ENCODE assay signal across 18 mouse cellular contexts in genomic region chr3:65612968-65613367, GRCm38 (mm10). TPM values are rescaled to one million over a fixed set of nuclear protein-coding genes. Genes with fewer than 3 reads are reported as not detected.
DNase-seq lines count a peak whose midpoint lies in the region; ATAC-seq and TF ChIP-seq lines count a peak whose summit lies in the region.
"Had no signal": no experiment of that assay in that cellular context is flagged by ENCODE, and none has a peak within 500 bp of the region (broad histone marks: within the 10 kb centered on the region; RNA-seq: fewer than 3 reads in every experiment).

No protein-coding gene starts in this region.

- no peak for ATAC-seq in intestine, embryonic 14.5 days (replicated peaks; ENCODE audit: low FRiP score, low TSS enrichment, low read depth)
- no peak for ATAC-seq in intestine, embryonic 15.5 days
- no peak for ATAC-seq in embryonic facial prominence, embryonic 13.5 days (ENCODE audit: insufficient number of reproducible peaks, insufficient read depth, low FRiP score, low TSS enrichment, low read depth)

- TF ChIP-seq POLR2A in embryonic fibroblast, embryonic 13.5 days (IDR thresholded peaks at IDR 0.05; ENCODE audit: low read depth, low read length) = no peak

- H3K4me1 ChIP-seq in intestine, embryonic 14.5 days (replicated peaks; ENCODE audit: control insufficient read depth, insufficient read depth, low read length) = peaks cover 6% of the 10 kb centered on the region
- 0 out of 2 replicates have a peak, but pooled peaks cover 7% of the 10 kb centered on the region for H3K4me1 ChIP-seq in intestine, embryonic 15.5 days (replicated peaks)
- peaks cover 13% of the 10 kb centered on the region for H3K4me1 ChIP-seq in embryonic facial prominence, embryonic 13.5 days
- no peaks in the 10 kb centered on the region for H3K4me1 ChIP-seq in embryonic fibroblast, embryonic 13.5 days (ENCODE audit: control insufficient read depth, insufficient read depth, low read length)
- H3K4me1 ChIP-seq: megakaryocyte, embryonic 14.5 days had no signal

- no peak for DNase-seq in intestine, embryonic 14.5 days (ENCODE audit: low spot score)
- peak; percentile 25 for DNase-seq in lung, postnatal 14 days
- DNase-seq in thymus, postnatal 14 days = no peak
- DNase-seq in heart, postnatal 10 days = no peak
- no peak for DNase-seq in natural killer cell, adult 2 months (ENCODE audit: low spot score in 2 of 2)
- DNase-seq: cerebellum, adult 11 months; kidney, adult 18-20 months; kidney, postnatal 25 days; layer of hippocampus, postnatal 36 days; liver; right cerebral cortex, postnatal 25 days had no signal

- 55% methylated on average over 6 of the region's 6 CpGs for WGBS in intestine, embryonic 14.5 days
- 49% methylated on average over 6 of the region's 6 CpGs for WGBS in intestine, embryonic 15.5 days
- 63% methylated on average over 6 of the region's 6 CpGs for WGBS in embryonic facial prominence, embryonic 13.5 days

- no peaks in the 10 kb centered on the region for H3K36me3 ChIP-seq in intestine, embryonic 14.5 days (ENCODE audit: control insufficient read depth, insufficient read depth, low read length)
- no peaks in the 10 kb centered on the region for H3K36me3 ChIP-seq in intestine, embryonic 15.5 days
- H3K36me3 ChIP-seq in embryonic facial prominence, embryonic 13.5 days = no peaks in the 10 kb centered on the region
- H3K36me3 ChIP-seq: heart, embryonic 10.5 days had no signal

- no peak overlapping the region for H3K4me3 ChIP-seq in intestine, embryonic 14.5 days (ENCODE audit: low read depth, low read length)
- no peak overlapping the region for H3K4me3 ChIP-seq in intestine, embryonic 15.5 days (replicated peaks)
- no peak overlapping the region for H3K4me3 ChIP-seq in embryonic facial prominence, embryonic 13.5 days
- no peak overlapping the region for H3K4me3 ChIP-seq in embryonic fibroblast, embryonic 13.5 days (ENCODE audit: insufficient read depth, low read length)
- H3K4me3 ChIP-seq: erythroblast, embryonic 14.5 days; heart, embryonic 10.5 days; megakaryocyte, embryonic 14.5 days; myocyte had no signal

- H3K27me3 ChIP-seq in intestine, embryonic 14.5 days (replicated peaks; ENCODE audit: control insufficient read depth, insufficient read depth, low read length) = no peaks in the 10 kb centered on the region
- H3K27me3 ChIP-seq in intestine, embryonic 15.5 days (replicated peaks) = no peaks in the 10 kb centered on the region
- no peaks in the 10 kb centered on the region for H3K27me3 ChIP-seq in embryonic facial prominence, embryonic 13.5 days
- H3K27me3 ChIP-seq: megakaryocyte, embryonic 14.5 days had no signal

- no peak for TF ChIP-seq CTCF in embryonic fibroblast, embryonic 13.5 days (IDR thresholded peaks at IDR 0.05; ENCODE audit: borderline replicate concordance, insufficient read depth, low read length)

- H3K27ac ChIP-seq in intestine, embryonic 14.5 days (ENCODE audit: low read depth) = peak overlapping the region; percentile 41; the same call in 1 of the 2 replicates
- H3K27ac ChIP-seq in intestine, embryonic 15.5 days = no peak overlapping the region
- H3K27ac ChIP-seq in embryonic facial prominence, embryonic 13.5 days = peak overlapping the region; percentile 52; the same call in 1 of the 2 replicates
- H3K27ac ChIP-seq in embryonic fibroblast, embryonic 13.5 days (ENCODE audit: insufficient read depth, low read length) = peak overlapping the region; percentile 4; the same call in 1 of the 2 replicates
- H3K27ac ChIP-seq: heart, embryonic 10.5 days had no signal

- no peaks in the 10 kb centered on the region for H3K9me3 ChIP-seq in intestine, embryonic 14.5 days (ENCODE audit: control insufficient read depth, low read length)
- H3K9me3 ChIP-seq in intestine, embryonic 15.5 days = no peaks in the 10 kb centered on the region
- H3K9me3 ChIP-seq in embryonic facial prominence, embryonic 13.5 days = no peaks in the 10 kb centered on the region
- H3K9me3 ChIP-seq: heart, embryonic 10.5 days; megakaryocyte, embryonic 14.5 days had no signal

- no peak overlapping the region for H3K4me2 ChIP-seq in intestine, embryonic 14.5 days (ENCODE audit: low read length)
- no peak overlapping the region for H3K4me2 ChIP-seq in intestine, embryonic 15.5 days (replicated peaks)
- no peak overlapping the region for H3K4me2 ChIP-seq in embryonic facial prominence, embryonic 13.5 days

- intact Hi-C loops in heart, postnatal 10 days (cut with DNase I) = no loop called here

- no peak overlapping the region for H3K9ac ChIP-seq in intestine, embryonic 14.5 days (ENCODE audit: low read length)
- no peak overlapping the region for H3K9ac ChIP-seq in intestine, embryonic 15.5 days
- H3K9ac ChIP-seq in embryonic facial prominence, embryonic 13.5 days = no peak overlapping the region

RNA-seq across cellular contexts. Expression of gene Lekr1, which starts 53.1 kb away (rescaled TPM):
- polyA plus RNA-seq in intestine, embryonic 14.5 days (2014; fragmentation: Nextera tagmentation; extraction: Ambion mirVana) = 7.9 and 8.6 TPM in 2 replicates
- polyA plus RNA-seq in intestine, embryonic 15.5 days (2015; fragmentation: Nextera tagmentation; extraction: Ambion mirVana) = 6.5 and 7.5 TPM in 2 replicates
- polyA plus RNA-seq in embryonic facial prominence, embryonic 13.5 days (2015; fragmentation: Nextera tagmentation; extraction: Ambion mirVana) = 8.9 and 10.6 TPM in 2 replicates
- 4.2 and 5.2 TPM in 2 replicates for polyA plus RNA-seq in embryonic fibroblast, embryonic 13.5 days (2011; ENCODE audit: insufficient read length, low read depth, missing spikeins)
- 1 to 10 TPM; 2.9 to 3.5 TPM for total RNA-seq in heart, postnatal 10 days (2021)
- polyA plus RNA-seq: erythroblast, embryonic 14.5 days had no signal
